Mouse (Mus musculus) cerebellum, postnatal 10 days (tissue): ENCODE data around the gene Samd4b.

Experiments used
- DNase-seq, 2 experiments: peaks; one replicate each; pipeline ENCODE4 v3.0.0; 2021; ENCODE audit warnings: mixed read lengths in 2 of 2

Gene Samd4b

DNA sequence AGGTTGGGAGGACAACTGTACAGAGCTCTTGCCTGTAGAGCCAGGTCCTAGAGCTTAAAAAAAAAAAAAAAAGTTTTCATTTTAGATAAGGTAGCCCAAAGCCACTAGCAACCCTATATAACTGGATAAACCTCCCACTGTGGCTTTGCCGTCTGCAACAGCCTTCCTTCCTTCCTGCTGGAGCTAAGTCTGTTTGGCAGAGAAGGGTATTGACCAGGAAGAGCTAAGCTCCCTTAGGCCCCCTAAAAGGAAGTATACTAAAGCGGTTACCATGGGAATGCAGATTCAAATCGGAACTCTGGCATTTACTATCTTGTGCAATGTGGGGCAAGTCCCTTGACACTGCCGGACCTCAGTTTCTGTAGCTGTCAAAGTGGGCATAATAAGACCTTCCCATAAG, 155.3 kb downstream of the Samd4b start:
- no peak for DNase-seq

DNA sequence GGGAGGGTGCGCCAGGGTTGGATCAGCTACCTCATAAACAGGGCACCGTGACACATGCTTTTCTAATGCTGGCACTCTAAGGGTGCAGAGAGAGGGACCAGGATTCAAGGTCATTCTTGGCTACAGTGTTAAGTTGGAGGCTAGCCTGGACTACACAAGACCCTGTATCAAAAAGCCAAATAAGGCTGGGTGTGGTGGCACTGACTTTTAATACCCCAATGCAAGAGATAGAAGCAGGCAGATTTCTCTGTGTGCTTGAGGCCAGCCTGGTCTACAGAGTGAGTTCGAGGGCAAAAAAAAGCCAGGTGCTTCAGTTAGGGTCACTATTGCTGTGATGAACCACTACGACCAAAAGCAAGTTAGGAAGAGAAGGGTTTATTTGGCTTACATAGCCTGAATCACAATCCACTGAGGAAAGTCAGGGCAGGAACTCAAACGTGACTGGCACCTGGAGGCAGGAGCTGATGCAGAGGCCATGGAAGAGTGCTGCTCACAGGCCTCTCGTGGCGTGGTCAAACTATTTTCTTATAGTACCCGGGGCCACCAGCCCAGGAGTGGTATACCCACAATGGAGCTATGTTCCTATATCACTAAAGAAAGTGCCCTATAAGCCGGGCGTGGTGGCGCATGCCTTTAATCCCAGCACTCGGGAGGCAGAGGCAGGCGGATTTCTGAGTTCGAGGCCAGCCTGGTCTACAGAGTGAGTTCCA, 156.0 kb downstream of the Samd4b start:
- no peak for DNase-seq

DNA sequence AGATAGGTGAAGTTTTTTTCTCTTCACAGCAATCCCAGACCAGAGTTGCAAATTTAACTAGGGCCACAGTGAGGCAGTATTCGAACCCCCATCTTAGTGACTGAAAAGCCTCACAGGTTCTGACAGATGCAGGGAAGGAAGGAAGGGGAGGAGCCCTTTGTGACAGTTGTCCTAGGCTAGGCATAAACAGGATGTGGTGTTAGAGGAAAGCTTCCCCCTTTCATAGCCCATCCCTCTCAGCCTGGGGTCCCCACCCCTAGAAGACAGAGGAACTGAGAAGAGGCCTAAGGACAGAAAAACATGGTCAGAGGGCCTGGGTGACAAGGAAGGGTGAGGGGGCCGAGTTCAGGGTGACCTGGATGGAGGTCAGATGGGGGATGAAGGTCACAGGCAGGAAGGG, 157.2 kb downstream of the Samd4b start:
- no peak for DNase-seq

DNA sequence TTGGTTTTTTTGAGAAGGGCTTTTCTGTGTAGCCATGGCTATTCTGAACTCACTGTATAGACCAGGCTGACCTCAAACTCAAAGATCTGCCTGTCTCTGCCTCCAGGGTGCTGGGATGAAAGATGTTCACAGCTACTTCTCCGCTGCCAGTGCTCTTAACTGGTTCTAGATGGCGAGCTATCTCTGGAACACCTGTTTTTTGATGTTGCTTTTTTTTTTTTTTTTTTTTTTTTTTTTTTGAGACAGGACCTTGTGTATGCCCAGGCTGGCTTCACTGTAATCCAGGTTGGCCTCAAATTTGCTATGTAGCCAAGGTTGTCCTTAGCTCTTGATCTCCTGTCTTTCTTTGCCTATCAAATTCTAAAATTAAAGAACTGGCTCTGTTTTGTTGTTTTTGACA, 159.2 kb downstream of the Samd4b start:
- DNase-seq = no peak

DNA sequence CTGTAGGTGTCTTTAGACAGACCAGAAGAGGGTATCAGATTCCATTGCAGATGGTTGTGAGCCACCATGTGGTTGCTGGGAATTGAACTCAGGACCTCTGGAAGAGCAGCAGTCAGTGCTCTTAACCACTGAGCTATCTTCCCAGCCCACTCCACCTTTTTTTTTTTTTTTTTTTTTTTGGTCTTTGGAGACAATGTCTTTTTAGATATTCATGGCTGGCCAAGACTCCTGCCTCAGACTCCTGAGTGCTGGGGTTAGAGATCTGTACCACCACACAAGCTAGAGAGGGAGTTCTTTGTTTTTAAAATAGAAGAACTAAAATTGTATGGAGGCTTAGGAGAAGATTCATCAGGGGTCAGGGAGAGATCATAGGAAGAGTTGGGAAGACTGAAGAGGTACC, 160.0 kb downstream of the Samd4b start:
- DNase-seq = no peak

DNA sequence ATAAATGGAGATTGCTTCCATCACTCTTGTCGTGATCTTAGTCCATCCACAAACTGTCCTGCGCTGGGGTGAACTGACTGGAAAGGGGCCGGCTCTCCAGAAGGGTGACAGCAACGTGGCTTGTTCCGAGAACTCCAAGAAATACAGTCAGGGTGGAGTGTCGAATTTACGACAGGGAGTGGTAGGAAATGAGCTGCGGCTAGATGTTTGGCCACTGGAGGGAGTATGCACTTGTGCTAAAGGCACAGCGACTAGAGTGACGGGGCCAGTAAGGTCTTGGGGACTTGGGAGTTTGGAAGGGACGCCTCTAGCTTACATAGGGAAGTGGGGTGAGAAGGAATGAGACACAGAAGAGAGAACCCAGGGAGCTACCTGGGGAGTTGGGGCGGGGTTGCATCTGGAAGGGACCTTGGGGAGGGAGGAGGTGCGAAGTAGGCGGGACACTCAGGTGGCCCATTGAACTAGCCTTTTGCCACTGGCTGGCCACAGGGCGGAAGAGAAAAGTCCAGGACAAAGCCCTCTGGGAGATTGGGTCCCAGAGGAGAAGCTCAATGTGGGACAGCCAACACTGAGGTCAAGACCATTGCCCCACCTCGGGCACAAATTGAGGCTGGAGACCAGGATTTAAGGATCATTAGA, 160.9 kb downstream of the Samd4b start, which contains the start of gene Gmfg:
Gmfg (plus strand) TSS at position 516 of the 639 bp plus-strand sequence.
- DNase-seq = peak; percentile 90 to 92

DNA sequence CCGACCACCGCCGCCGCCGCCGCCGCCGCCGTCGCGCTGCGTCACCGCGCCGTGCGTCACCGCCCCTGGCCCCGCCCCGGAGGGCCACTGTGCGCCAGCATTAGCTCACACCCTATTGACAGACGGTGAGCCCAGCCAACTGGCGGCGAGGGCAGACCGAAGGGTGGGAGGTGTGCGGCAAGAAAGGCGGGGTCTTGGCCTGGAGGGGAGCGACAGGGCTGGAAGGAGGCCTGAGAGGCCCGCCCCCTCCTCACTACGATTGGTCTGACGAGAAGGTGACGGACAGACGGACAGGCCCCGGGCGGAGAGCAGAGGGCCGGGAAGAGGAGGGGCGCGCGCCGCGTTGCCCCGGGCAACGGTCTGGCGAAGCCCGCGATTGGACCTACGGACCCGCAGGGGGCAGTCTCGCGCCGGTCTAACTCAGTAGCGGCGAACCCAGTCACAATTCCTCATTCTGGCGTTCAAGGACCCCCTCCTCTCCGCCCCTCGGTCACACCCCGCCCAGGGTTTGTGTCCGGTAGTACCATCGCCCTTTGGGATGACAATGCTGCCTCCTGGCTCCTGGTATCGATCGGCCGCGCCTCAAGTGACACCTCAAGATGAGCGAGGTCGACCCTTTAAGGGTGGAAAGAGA, 161.6 kb downstream of the Samd4b start:
- DNase-seq = peak; percentile 100

DNA sequence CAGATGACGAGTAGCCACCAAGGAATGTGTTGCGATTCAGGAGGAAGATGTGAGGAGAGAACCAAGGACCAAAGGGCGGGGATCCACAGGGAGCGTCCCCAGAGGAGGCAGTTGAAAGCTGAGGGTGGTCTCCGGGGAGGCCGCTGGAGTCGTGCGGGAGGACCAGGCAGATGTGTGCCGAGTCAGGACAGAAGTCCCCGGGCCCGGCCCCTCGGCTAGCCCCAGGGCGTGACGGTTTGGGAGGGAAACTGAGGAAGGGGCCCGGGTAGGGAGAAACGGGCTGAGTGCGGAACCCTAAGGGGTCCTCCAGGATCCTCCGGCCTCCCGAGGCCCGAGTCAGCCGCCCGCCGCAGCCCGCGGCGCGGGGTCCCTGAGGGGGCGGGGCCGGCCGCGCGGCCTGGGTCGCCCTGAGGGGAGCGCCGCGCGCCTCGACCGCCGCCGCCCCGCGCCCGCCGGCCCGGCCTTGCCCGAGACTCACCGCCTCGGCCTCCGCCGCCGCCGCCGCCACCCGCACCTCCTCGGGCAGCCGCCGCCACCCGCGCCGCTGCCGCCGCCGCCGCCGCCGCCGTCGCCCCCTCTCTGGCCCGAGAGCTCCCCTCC, 162.2 kb downstream of the Samd4b start:
- DNase-seq = peak; percentile 61 to 62

DNA sequence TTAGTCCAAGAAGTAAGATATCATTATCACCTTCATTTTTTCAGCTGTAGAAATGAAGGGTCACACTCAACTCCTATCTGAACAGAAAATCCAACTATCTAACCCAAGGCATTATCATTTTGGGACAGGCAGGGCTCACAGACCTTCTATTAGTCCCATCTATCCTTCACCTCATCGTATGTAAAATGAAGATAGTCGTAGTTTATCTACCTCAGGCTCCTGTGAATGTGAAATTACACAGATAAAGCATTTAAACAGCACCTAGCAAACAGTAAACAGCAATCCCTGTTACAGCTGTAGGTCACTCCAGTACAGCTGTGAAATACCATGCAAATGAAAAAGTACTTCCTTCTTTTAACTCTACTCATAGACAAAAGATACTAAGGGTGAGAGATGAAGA, 165.7 kb downstream of the Samd4b start:
- no peak for DNase-seq

DNA sequence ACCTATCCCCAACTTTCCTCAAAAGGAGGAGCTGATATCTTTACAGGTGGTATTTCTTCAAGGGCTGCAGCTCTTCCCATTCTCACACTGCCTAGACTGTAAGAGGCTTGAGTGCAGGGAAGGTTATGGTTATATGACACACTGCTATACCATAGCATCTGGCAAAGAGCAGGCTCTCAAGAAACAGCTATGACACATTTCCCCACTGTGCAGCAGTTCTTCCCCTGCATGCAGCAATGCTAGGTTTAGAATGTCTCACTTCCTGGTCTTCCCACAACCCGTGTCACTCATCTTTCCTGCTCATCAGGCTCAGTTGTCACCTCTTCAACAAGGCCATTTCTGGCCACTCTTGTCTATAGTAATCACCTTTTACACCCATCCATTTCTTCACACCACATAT, 167.4 kb downstream of the Samd4b start:
- DNase-seq = no peak

DNA sequence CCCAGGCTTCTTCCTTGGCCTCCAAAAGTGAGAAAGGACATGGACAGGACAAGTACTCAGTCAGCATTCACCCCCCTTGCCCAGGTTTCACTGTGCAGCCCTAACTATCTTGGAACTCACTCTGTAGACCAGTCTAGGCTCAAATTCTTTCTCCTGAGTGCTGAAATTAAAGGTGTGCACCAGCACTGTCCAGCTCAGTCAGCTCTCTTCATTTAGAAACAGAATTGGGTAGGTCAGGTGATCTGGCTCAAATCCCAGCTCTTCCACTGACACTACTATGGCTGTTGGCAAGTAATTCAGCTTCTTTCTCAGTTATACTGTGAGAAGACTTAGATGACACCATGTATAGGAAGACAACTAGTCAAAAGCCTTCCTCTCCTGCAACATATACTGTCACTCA, 170.2 kb downstream of the Samd4b start:
- DNase-seq = no peak

DNA sequence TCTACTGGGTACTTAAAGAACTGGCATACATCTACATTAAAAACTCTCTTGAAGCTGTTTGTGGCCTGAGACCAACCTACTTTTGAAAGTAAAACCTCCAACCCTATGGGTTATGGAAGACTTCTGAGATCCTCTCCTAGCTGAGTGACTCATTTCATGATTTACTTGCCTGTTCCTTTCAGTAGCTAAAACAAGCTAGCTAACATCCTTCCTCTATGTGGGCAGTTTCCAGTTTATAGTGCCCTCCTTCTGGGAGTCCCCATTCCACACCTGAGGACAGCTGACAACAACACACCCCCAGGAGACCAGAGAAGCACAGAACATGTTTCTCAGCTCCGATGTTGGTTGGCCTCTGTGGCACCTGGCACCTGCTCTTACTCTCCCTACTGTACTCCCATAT, 174.9 kb downstream of the Samd4b start:
- no peak for DNase-seq

DNA sequence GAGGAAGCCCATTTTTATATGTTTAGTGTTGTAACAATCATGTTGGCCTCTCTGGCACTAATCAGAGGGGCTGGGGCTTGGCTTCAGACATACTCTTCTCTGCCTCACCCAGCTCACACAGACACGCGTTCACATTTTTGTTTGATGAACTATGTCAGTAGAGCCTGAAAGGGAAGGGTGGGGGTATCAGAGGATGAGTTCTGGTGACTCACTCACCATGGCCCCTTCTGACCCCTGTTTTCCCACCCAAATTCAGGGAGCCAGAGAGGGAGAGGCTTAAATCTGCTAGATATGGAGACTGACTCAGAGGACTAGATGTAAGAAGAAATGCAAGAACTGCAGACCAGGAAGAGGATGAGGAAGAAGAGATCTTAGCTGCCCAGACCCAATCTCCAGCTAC, 178.5 kb downstream of the Samd4b start:
- no peak for DNase-seq

DNA sequence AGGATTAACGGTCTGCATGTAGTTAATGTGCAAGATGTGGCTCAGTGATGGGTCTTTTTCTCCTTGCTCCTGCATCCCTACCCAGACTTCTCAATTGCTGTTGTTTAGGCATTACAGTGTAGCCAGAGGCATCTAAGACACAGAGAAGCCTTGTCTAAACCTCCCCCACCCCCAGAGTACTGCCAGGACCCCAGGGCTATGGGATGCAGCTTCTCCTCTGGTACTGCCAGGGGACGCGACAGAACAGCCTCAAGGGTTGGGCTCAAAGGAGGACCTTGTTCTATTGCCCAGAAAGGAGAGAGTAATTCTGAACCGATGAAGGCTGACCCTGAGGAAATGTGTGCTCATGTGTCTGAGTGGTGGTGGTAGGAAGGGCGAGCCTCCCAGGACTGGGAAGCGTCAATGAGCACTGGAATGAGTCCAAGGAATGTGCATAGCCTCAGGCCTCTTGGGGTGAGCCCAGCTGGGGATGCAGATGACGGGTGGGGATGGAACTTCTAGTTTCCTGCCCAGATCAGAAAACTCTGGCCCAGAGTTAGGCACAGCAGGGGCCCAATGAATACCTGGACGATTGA, 179.8 kb downstream of the Samd4b start:
- peak; percentile 36 to 53 for DNase-seq

DNA sequence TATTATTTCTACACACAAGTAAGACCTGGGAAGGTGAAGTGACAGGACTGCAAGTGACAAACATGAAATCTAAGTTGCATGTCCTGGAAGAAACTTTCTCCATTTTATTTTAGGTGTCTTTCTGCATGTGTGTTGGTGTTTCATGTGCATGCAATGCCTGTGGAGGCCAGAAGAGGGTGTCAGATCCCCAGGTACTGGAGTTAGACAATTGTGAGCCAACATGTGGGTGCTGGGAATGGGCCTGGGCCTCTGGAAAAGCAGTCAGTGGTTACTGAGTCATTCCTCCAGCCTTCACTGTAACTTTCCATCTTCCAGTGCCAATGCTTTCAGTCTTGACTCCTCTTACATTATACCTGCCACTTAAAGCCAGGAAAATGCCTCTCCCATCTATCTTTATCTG, 180.6 kb downstream of the Samd4b start:
- DNase-seq = no peak

DNA sequence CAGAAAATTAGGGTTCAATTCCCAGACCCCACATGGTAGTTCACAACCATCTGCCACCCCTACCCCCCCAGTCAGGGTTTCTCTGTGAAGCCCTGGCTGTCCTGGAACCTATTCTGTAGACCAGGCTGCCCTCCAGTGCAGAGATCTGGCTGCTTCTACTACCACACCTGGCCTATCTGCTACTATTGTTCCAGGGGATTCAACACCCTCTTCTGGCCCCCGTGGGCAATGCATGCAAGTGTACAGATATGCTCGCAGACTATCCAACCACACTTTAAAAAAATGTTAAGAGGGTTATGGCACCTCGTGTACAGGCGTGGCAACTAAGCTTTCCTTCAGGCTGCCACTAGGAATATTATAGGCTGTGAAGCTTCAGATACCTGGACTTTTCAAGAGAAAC, 185.1 kb downstream of the Samd4b start:
- DNase-seq = no peak

DNA sequence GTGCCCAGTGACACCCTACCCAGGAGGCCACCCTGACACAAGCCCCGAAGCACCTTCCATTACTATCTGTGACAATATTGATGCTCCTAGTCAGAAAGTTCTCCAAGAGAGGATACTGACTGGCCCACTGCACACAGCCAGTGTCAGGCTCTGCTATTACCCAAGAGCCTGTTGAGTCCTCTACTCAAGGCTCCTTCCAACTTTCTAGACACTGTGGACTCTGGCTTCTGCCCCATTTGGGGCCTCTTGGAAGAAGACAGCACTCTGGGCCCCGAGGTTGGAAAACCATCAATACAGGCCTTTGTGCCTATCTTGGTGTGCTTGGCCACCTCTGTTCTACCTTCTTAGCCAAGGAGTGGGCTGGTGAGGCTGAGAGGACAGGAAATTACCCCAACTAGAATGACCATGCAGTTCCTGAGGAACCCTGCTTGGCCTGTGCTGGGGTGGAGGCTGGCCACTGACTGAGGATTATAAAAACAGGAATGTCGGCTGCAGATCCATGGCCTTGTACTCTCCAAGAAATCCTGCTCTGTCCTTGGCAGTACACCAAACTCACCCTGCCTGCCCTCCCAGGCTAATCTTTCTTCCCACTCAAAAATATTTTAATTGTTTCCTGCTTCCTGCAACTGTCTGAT, 187.0 kb downstream of the Samd4b start:
- peak in 1 of 2 experiments; percentile 25 for DNase-seq

DNA sequence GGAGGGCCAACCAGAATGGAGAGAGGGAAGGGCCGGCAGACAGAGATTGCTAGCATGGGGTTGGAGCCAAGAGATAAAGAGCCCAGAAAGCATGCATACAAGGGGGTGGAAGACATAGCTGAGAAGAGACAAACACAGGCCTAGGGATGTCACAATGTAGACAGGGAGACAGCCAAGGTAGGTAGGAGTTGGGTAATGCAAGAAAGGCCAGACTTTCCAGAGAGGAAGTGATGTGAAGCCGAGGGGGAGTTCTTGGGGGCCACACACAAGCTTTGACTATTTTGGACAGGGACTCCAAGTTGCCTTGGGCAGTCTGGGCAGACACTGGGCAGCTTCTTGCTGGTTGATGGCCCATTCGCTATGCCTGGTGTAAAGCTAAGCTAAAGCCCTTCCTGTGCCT, 196.0 kb downstream of the Samd4b start:
- DNase-seq = no peak

DNA sequence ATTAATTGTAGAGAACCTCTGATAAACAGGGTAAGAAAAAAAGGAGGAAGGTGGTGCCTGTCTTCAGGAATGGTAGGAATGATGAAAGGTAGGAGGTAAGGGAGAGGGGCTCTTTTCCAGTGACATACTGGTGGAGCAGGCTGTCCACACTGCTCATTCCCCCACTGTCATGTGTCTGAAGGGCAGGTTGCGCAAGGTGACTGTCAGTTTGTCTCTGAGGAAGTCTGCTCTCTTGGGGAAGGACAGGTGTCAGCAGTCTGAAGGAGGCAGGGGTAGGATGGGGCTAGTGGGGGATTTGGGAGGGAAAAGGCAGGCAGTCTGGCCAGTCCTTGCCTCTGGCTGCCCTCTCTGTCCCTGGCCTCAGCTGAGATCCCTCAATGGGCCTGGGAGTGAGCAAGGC, 196.9 kb downstream of the Samd4b start:
- DNase-seq = no peak

DNA sequence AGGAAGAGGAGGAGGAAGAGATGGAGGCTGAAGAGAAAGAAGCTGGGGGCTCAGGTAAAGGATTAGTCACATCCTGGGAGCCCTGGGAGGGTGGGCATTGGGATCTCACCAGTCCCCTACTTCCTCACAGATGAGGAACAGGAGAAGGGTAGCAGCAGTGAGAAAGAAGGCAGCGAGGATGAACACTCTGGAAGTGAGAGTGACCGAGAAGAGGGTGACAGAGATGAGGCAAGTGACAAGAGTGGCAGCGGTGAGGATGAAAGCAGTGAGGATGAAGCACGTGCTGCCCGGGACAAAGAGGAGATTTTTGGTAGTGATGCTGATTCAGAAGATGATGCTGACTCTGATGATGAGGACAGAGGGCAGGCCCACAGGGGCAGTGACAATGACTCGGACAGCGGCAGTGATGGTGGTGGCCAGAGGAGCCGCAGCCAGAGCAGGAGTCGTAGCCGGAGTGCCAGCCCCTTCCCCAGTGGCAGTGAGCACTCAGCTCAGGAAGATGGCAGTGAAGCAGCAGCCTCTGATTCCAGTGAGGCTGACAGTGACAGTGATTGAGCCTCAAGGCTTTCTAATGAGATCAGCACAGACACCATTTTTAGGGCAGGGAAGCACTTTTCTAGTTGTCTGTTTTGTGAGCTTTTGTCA, 199.1 kb downstream of the Samd4b start:
- no peak for DNase-seq

DNA sequence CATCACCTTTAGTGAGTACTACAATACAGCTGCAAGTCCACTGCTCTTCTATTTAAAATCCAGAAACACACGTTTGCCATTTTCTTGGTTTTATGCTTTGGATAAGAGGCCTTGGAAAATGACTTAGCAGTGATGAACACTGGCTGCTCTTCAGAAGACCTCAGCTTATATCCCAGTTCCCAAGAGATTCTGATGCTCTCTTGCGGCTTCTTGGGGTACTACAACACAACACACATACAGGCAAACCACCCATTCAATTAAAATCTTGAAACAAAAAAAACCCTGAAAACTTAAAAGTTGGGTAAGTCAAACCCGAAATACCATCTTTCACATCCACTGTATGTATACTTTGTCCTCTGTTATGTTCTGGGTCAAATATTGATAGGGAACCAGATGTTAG, 199.9 kb downstream of the Samd4b start:
- DNase-seq = peak; percentile 65 to 73

DNA sequence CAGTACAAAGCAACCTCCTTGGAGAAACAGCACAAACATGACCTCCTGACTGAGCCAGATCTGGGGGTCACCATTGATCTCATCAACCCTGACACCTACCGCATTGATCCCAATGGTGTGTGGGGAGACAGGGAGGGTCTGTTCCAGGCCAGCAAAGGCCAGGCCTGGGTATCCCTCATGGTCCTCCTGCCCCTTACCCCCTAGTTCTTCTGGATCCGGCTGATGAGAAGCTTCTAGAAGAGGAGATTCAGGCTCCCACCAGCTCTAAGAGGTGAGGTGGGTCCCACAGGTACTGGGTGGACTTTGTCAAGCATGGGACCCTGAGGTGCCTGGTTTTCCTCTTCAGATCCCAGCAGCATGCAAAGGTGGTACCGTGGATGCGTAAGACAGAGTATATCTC, 202.5 kb downstream of the Samd4b start:
- DNase-seq = no peak
